Mouse (Mus musculus): ENCODE results near the gene Olfr1130. TPM values are rescaled to one million over a fixed set of nuclear protein-coding genes. Genes with fewer than 3 reads are reported as not detected.
"Not testable (repeated sequence)": the region's sequence is repeated elsewhere in the genome, so short reads cannot be mapped to it uniquely, and the experiment has no call there.

The Olfr1130 gene
- total RNA-seq (2021): not detected
- long read RNA-seq, experiment 1: 0 reads
- long read RNA-seq, experiment 2: 0 reads

DNA sequence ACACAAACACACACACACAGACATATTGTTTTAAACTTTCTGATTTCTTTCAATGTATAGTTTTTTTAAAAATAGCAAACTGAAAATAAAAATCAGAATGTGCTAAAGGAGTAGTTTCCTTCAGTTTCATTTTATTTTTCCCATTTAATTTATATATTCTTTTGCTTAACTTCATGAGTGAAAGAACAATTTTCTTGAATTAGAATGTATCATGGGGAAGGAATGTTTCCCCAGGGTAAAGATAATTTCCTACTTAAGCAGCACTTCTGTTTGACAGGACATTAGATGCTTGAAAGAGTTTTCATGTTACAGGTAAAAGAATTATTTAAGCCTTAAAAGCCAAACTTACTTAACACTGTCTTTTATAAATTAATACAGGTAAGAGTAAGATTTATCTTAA is at the start of gene Olfr1130:
Gene Olfr1130 (plus strand): TSS at position 301 of the 400 bp plus-strand sequence.
- DNase-seq (ENCODE audit: low spot score in 2 of 2): not testable (repeated sequence)

DNA sequence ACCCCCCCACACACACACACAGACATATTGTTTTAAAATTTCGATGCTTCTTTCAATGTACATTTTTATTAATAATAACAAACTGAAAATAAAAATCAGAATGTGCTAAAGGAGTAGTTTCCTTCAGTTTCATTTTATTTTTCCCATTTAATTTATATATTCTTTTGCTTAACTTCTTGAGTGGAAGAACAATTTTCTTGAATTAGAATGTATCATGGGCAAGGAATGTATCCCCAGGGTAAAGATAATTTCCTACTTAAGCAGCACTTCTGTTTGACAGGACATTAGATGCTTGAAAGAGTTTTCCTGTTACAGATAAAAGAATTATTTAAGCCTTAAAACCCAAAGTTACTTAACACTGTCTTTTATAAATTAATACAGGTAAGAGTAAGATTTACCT is 32.4 kb upstream of the Olfr1130 start, which contains the start of gene Olfr1129:
Gene Olfr1129 (plus strand): TSS at position 301 of the 400 bp plus-strand sequence.
- not testable (repeated sequence) for DNase-seq (ENCODE audit: low spot score in 2 of 2)

DNA sequence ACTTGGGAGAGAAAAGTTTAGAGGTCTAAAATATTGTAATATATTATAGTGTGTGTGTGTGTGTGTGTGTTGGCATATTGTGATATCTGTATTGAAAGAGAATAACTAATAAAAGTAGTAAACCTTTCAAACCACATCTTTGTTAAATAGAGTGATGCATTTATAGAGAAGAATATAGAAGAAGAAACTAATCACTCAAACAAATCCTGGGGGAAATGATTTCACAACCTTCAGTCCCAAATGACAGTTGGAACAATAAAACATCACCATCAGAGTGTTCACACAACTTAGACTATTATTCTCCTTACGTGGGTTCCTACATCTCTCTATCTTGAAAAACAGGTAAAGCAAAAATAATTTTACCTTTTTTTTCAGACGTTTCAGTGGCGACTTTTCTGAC is 20.8 kb downstream of the Olfr1130 start, which contains the start of gene Olfr1131:
Gene Olfr1131 (plus strand): TSS at position 301 of the 400 bp plus-strand sequence.
- DNase-seq (ENCODE audit: low spot score in 2 of 2): no peak

DNA sequence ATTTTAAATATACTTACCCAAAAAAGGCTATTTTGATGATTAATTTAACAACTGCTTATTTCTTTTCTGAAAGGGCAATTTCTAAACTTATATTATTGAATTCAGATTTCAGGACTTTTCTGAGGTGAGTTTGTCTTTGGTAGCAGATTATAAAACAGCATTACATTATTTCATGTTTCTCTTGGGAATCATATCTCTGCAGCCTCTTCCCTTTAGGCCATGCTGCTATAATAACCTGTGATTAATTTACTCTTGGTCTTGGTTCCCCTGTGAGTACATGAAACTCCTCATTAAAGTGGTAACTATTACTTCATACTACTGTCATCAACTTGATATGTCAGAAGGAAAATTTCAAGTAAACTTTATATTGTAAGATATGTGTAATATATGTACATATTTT is 31.4 kb downstream of the Olfr1130 start, which contains the start of gene Olfr1132:
Gene Olfr1132 (minus strand): TSS at position 101 of the 400 bp plus-strand sequence.
- no peak for DNase-seq (ENCODE audit: low spot score in 2 of 2)

DNA sequence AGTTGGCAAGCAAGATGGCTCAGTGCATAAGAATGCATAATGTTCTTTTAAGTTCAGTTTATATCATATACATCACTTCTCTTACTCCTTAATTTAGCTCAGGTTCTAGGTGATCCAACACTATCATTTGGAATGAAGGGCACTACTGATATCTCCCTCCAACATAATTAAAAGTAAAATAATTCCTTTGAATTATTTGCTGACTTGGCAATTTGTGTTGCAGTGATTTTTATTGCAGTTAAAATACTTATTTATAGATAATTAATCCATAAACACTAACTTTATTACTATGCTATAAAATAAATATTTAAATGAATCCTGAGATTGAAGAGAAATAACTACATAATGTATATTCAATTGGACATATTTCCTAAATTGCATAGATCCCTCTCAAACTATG is 36.4 kb downstream of the Olfr1130 start:
- no peak for DNase-seq (ENCODE audit: low spot score in 2 of 2)

DNA sequence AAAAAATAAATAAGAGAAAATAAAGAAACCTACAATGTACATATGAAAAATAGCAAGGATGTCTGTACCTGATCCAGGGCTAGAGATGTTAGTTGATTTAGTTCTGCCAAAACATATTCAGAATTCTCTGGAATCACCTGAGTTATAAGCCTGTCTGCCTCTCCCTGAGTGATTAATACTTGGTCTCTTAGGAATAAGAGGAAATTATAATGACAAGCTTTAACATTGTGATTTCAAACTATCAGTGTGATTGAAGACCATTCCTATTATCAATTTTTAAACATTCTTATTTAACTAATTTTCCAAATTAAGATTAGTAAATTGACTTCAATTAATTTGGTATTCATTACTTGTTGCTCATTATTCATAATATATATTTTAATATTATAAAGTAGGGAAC is 41.3 kb downstream of the Olfr1130 start, which contains the start of gene Olfr1133:
Gene Olfr1133 (minus strand): TSS at position 101 of the 400 bp plus-strand sequence.
- no peak for DNase-seq (ENCODE audit: low spot score in 2 of 2)

DNA sequence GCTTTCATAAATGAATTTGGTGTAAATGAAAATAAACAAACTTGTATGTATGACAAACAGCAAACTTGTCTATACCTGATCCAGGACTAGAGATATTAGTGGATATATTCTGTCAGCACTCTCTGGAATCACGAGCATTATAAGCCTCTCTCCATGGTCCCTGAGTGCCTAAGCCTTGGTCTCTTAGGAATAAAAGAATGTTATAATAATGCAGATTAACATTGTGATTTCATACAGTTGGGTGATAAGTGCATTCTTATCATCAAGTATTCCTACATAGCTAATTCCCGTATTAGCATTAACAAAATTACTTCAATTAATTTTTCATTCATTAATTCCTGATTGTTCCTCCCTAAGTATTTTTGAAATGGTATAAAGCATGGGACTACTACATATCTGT is 52.3 kb downstream of the Olfr1130 start, which contains the start of gene Olfr1134:
Gene Olfr1134 (minus strand): TSS at position 101 of the 400 bp plus-strand sequence.
- DNase-seq (ENCODE audit: low spot score in 2 of 2): no peak

Other genes starting within 250 kb of the Olfr1130 start
- not detected for gene Olfr1121, start 236.3 kb upstream of the Olfr1130 start, total RNA-seq (2021)
- under 1 TPM in 1 of 2 experiments, not detected in 1; 0.09 TPM for gene Olfr1122, start 220.4 kb upstream of the Olfr1130 start, total RNA-seq (2021)
- not detected for gene Olfr1123, start 189.6 kb upstream of the Olfr1130 start, total RNA-seq (2021)
- not detected for gene Olfr1124, start 175.9 kb upstream of the Olfr1130 start, total RNA-seq (2021)
- not detected for gene Olfr1126, start 152.2 kb upstream of the Olfr1130 start, total RNA-seq (2021)
- gene Pramel7, start 109.1 kb upstream of the Olfr1130 start, total RNA-seq (2021): not detected
- gene Pramel6, start 99.6 kb upstream of the Olfr1130 start, total RNA-seq (2021): not detected
- gene Olfr153, start 74.4 kb upstream of the Olfr1130 start, total RNA-seq (2021): not detected
- gene Olfr1128, start 60.7 kb upstream of the Olfr1130 start, total RNA-seq (2021): not detected
- gene Olfr1129, start 32.3 kb upstream of the Olfr1130 start, total RNA-seq (2021): not detected
- not detected for gene Olfr1131, start 20.9 kb downstream of the Olfr1130 start, total RNA-seq (2021)
- gene Olfr1132, start 31.3 kb downstream of the Olfr1130 start, total RNA-seq (2021): not detected
- gene Olfr1133, start 41.2 kb downstream of the Olfr1130 start, total RNA-seq (2021): not detected
- gene Olfr1134, start 52.2 kb downstream of the Olfr1130 start, total RNA-seq (2021): not detected
- not detected for gene Olfr1135, start 67.5 kb downstream of the Olfr1130 start, total RNA-seq (2021)
- not detected for gene Olfr1136, start 87.7 kb downstream of the Olfr1130 start, total RNA-seq (2021)
- not detected for gene Olfr1137, start 107.0 kb downstream of the Olfr1130 start, total RNA-seq (2021)
- gene Olfr1138, start 133.8 kb downstream of the Olfr1130 start, total RNA-seq (2021): not detected
- gene Olfr1140, start 137.5 kb downstream of the Olfr1130 start, total RNA-seq (2021): not detected
- gene Olfr1141, start 147.8 kb downstream of the Olfr1130 start, total RNA-seq (2021): not detected
- not detected for gene Olfr152, start 173.3 kb downstream of the Olfr1130 start, total RNA-seq (2021)
- not detected for gene Olfr1143, start 194.4 kb downstream of the Olfr1130 start, total RNA-seq (2021)
- not detected for gene Olfr1145, start 203.6 kb downstream of the Olfr1130 start, total RNA-seq (2021)
- gene Olfr1148, start 224.3 kb downstream of the Olfr1130 start, total RNA-seq (2021): not detected
- gene Olfr1150-ps1, start 237.8 kb downstream of the Olfr1130 start, total RNA-seq (2021): not detected
- not detected for gene Olfr1151, start 249.7 kb downstream of the Olfr1130 start, total RNA-seq (2021)

Measured in left cerebral cortex, adult 18-20 months (tissue).